Mouse (Mus musculus) limb, embryonic 12.5 days (tissue): ENCODE measurements at regions not wholly inside any gene's neighbourhood (a gene's known extent, or its start where the extent isn't known, plus 50 kb on each side); places are given as distances from the start of the nearest gene placed in this dataset.

Experiments
- ATAC-seq: fragments of 200-750 bp; cut with Nextera tagmentation; 2 replicates; pipeline ENCODE4 v1.8.0; 2017; ENCODE audit warnings: low read depth, moderate TSS enrichment; ENCODE audit not compliant: insufficient number of reproducible peaks, insufficient read depth, low FRiP score, low TSS enrichment
- H3K27ac ChIP-seq: fragments of 300-500 bp; sonication (generic); 2 replicates; pipeline ENCODE4 v1.5.1; 2016; ENCODE audit warnings: mild to moderate bottlenecking, moderate library complexity
- H3K27me3 ChIP-seq: fragments of 300-500 bp; sonication (generic); 2 replicates; pipeline ENCODE4 v1.6.1; 2016; ENCODE audit warnings: mild to moderate bottlenecking, moderate library complexity
- H3K36me3 ChIP-seq: fragments of 300-500 bp; sonication (generic); 2 replicates; pipeline ENCODE4 v1.6.1; 2016; ENCODE audit warnings: mild to moderate bottlenecking, moderate library complexity
- H3K4me1 ChIP-seq: fragments of 300-500 bp; sonication (generic); replicated peaks from 2 replicates; pipeline ENCODE4 v1.6.1; 2016
- H3K4me2 ChIP-seq: fragments of 300-500 bp; sonication (generic); 2 replicates; pipeline ENCODE4 v1.6.1; 2016; ENCODE audit warnings: mild to moderate bottlenecking, moderate library complexity
- H3K4me3 ChIP-seq: fragments of 300-500 bp; sonication (generic); replicated peaks from 2 replicates; pipeline ENCODE4 v1.5.1; 2016; ENCODE audit warnings: mild to moderate bottlenecking
- H3K9ac ChIP-seq: fragments of 300-500 bp; sonication (generic); replicated peaks from 2 replicates; pipeline ENCODE4 v1.6.1; 2016; ENCODE audit warnings: mild to moderate bottlenecking, moderate library complexity
- H3K9me3 ChIP-seq: fragments of 300-500 bp; sonication (generic); 2 replicates; pipeline ENCODE4 v1.6.1; 2016; ENCODE audit warnings: mild to moderate bottlenecking, moderate library complexity
- WGBS: fragments of 180-500 bp; shearing (Covaris S2); methylation state at CpG from one replicate; pipeline ENCODE4 v1.1.7; 2016; 5-methylcytosine and 5-hydroxymethylcytosine counted together

- 79% methylated on average over 4 of the region's 4 CpGs for WGBS
- no peak overlapping the region for H3K4me3 ChIP-seq
- no peak overlapping the region for H3K4me2 ChIP-seq
- H3K9me3 ChIP-seq, result no peaks in the 10 kb centered on the region
- no peaks in the 10 kb centered on the region for H3K27me3 ChIP-seq
- no peaks in the 10 kb centered on the region for H3K36me3 ChIP-seq
- no peaks in the 10 kb centered on the region for H3K4me1 ChIP-seq
- no peak overlapping the region for H3K27ac ChIP-seq
- ATAC-seq, result no peak
- no peak overlapping the region for H3K9ac ChIP-seq
Observed at GRCm38 (mm10) chr14:31964831-31965230, 64.0 kb upstream of the Galnt15 start.

GRCm38 (mm10) chr14:31969531-31969930 lies 59.3 kb upstream of the Galnt15 start:
- 71% methylated on average over 4 of the region's 4 CpGs for WGBS
- Histone ChIP-seq H3K27ac (no peak overlapping the region), H3K4me3 (no peak overlapping the region), H3K27me3 (no peaks in the 10 kb centered on the region), H3K4me1 (no peaks in the 10 kb centered on the region), H3K36me3 (no peaks in the 10 kb centered on the region), H3K4me2 (no peak overlapping the region), H3K9me3 (no peaks in the 10 kb centered on the region), H3K9ac (no peak overlapping the region)
- ATAC-seq, result no peak

- H3K36me3 ChIP-seq, result no peaks in the 10 kb centered on the region
- 87% methylated on average over 3 of the region's 3 CpGs for WGBS
- no peaks in the 10 kb centered on the region for H3K4me1 ChIP-seq
- H3K27ac ChIP-seq, result no peak overlapping the region
- no peaks in the 10 kb centered on the region for H3K27me3 ChIP-seq
- no peak overlapping the region for H3K4me3 ChIP-seq
- no peak overlapping the region for H3K9ac ChIP-seq
- H3K9me3 ChIP-seq, result no peaks in the 10 kb centered on the region
- H3K4me2 ChIP-seq, result no peak overlapping the region
- ATAC-seq, result no peak
Observed at GRCm38 (mm10) chr14:31970245-31970830, 58.5 kb upstream of the Galnt15 start.

- Histone ChIP-seq H3K4me1 (no peaks in the 10 kb centered on the region), H3K4me3 (no peak overlapping the region), H3K4me2 (no peak overlapping the region), H3K36me3 (no peaks in the 10 kb centered on the region), H3K27me3 (no peaks in the 10 kb centered on the region), H3K27ac (no peak overlapping the region), H3K9ac (no peak overlapping the region), H3K9me3 (no peaks in the 10 kb centered on the region)
- ATAC-seq, result no peak
- WGBS, result 91% methylated on average over 9 of the region's 9 CpGs
Observed at GRCm38 (mm10) chr14:31970851-31971250, 57.9 kb upstream of the Galnt15 start.

- Histone ChIP-seq H3K27ac (no peak overlapping the region), H3K9ac (no peak overlapping the region), H3K4me2 (no peak overlapping the region), H3K9me3 (no peaks in the 10 kb centered on the region), H3K27me3 (no peaks in the 10 kb centered on the region), H3K36me3 (no peaks in the 10 kb centered on the region), H3K4me3 (no peak overlapping the region), H3K4me1 (no peaks in the 10 kb centered on the region)
- 83% methylated on average over 4 of the region's 4 CpGs for WGBS
- ATAC-seq, result no peak
Observed at GRCm38 (mm10) chr14:31973702-31974101, 55.1 kb upstream of the Galnt15 start.

GRCm38 (mm10) chr14:31978196-31978595 lies 50.6 kb upstream of the Galnt15 start:
- H3K27ac ChIP-seq, result no peak overlapping the region
- 79% methylated on average over 4 of the region's 4 CpGs for WGBS

GRCm38 (mm10) chr14:31978690-31979089 lies 50.1 kb upstream of the Galnt15 start:
- no peaks in the 10 kb centered on the region for H3K9me3 ChIP-seq
- no peak overlapping the region for H3K4me3 ChIP-seq
- ATAC-seq, result no peak
- H3K4me1 ChIP-seq, result no peaks in the 10 kb centered on the region
- no peaks in the 10 kb centered on the region for H3K27me3 ChIP-seq
- WGBS, result 83% methylated on average over 3 of the region's 3 CpGs
- H3K9ac ChIP-seq, result no peak overlapping the region
- no peak overlapping the region for H3K4me2 ChIP-seq
- H3K27ac ChIP-seq, result no peak overlapping the region
- no peaks in the 10 kb centered on the region for H3K36me3 ChIP-seq

More at GRCm38 (mm10) chr14:31978196-31978595, 50.6 kb upstream of the Galnt15 start:
- Histone ChIP-seq H3K9me3 (no peaks in the 10 kb centered on the region), H3K4me3 (no peak overlapping the region), H3K36me3 (no peaks in the 10 kb centered on the region), H3K4me2 (no peak overlapping the region), H3K9ac (no peak overlapping the region), H3K4me1 (no peaks in the 10 kb centered on the region), H3K27me3 (no peaks in the 10 kb centered on the region)
- ATAC-seq, result no peak
